Mouse (Mus musculus) natural killer cell, adult 2 months (primary cell): ENCODE results near the gene Gm7951.
"Not testable (repeated sequence)": the region's sequence is repeated elsewhere in the genome, so short reads cannot be mapped to it uniquely, and the experiment has no call there.

ENCODE experiments used
- DNase-seq, 2 experiments: peaks; one replicate each; pipeline ENCODE4 v3.0.0; 2022; ENCODE audit warnings: low spot score in 2 of 2

Gm7951 gene

GRCm38 (mm10) chr14:42117269-42117668, at the start of gene Gm7951:
Gm7951 (minus strand) TSS chr14:42117369.
- not testable (repeated sequence) for DNase-seq

- not testable (repeated sequence) for DNase-seq
Measured at GRCm38 (mm10) chr14:42162522-42162921, 45.4 kb upstream of the Gm7951 start, which contains the start of gene Gm17027. Gm17027 (minus strand) TSS chr14:42162622.

DNA sequence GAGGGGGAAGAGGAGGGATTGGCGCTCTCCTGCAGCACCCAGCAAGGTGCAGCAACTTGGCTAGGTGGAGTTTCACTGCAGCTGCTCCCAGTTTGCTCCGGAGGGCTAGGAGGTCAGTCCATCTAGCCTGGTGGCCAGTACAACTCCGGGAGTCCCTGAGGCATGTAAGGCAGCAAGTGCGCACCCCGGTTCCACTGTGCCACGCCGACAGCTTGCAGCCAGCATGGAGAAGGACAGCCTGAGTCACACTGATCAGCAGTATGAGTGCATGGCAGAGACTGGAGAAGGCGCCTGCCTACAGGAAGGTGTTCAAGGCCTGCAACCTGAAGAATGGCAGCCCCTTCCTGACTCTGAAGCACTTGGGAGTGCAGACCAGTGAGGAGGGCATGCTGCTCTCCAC, 17.4 kb upstream of the Gm7951 start:
- DNase-seq: not testable (repeated sequence)

GRCm38 (mm10) chr14:42133806-42134205, 16.6 kb upstream of the Gm7951 start:
- DNase-seq: not testable (repeated sequence)
